Mouse (Mus musculus): ENCODE results near the gene Ubqln1. TPM values are rescaled to one million over a fixed set of nuclear protein-coding genes. Genes with fewer than 3 reads are reported as not detected.

Ubqln1 gene
- polyA plus RNA-seq, 1 experiment from 2014 or later, result 80.6 TPM

GRCm38 (mm10) chr13:58197211-58197610, 18.2 kb downstream of the Ubqln1 start:
- Histone ChIP-seq H3K27ac (no peak overlapping the region), H3K9me3 (replicated peaks; ENCODE audit: low read length) (no peaks in the 10 kb centered on the region), H3K4me1 (replicated peaks; ENCODE audit: insufficient read depth, low read length) (no peaks in the 10 kb centered on the region; the same call in 1 of the 2 replicates), H3K27me3 (ENCODE audit: insufficient read depth, low read length) (no peaks in the 10 kb centered on the region), H3K36me3 (ENCODE audit: insufficient read depth, low read length) (peaks cover 15% of the 10 kb centered on the region), H3K4me3 (replicated peaks; ENCODE audit: low read depth, low read length) (no peak overlapping the region), H3K9ac (ENCODE audit: low read depth, low read length) (no peak overlapping the region), H3K4me2 (ENCODE audit: low read length) (no peak overlapping the region)
- TF ChIP-seq CTCF (IDR thresholded peaks at IDR 0.05; ENCODE audit: low read depth), result no peak
- 78% methylated on average over 3 of the region's 3 CpGs for WGBS
- ATAC-seq (replicated peaks; ENCODE audit: low FRiP score, low read depth), result no peak
- no peak for DNase-seq (ENCODE audit: low spot score)

GRCm38 (mm10) chr13:58194908-58195307, 20.5 kb downstream of the Ubqln1 start:
- H3K4me2 ChIP-seq (ENCODE audit: low read length), result no peak overlapping the region
- no peak for ATAC-seq (replicated peaks; ENCODE audit: low FRiP score, low read depth)
- H3K9me3 ChIP-seq (replicated peaks; ENCODE audit: low read length), result no peaks in the 10 kb centered on the region
- TF ChIP-seq CTCF (IDR thresholded peaks at IDR 0.05; ENCODE audit: low read depth), result no peak
- H3K27ac ChIP-seq, result no peak overlapping the region
- no peak overlapping the region for H3K9ac ChIP-seq (ENCODE audit: low read depth, low read length)
- WGBS, result 89% methylated on average over 3 of the region's 3 CpGs
- no peaks in the 10 kb centered on the region for H3K4me1 ChIP-seq (replicated peaks; ENCODE audit: insufficient read depth, low read length)
- H3K27me3 ChIP-seq (ENCODE audit: insufficient read depth, low read length), result no peaks in the 10 kb centered on the region
- DNase-seq (ENCODE audit: low spot score), result no peak
- peaks cover 31% of the 10 kb centered on the region for H3K36me3 ChIP-seq (ENCODE audit: insufficient read depth, low read length)
- H3K4me3 ChIP-seq (replicated peaks; ENCODE audit: low read depth, low read length), result no peak overlapping the region

GRCm38 (mm10) chr13:58193221-58193620, 22.2 kb downstream of the Ubqln1 start:
- peaks cover 39% of the 10 kb centered on the region for H3K36me3 ChIP-seq (ENCODE audit: insufficient read depth, low read length)

GRCm38 (mm10) chr13:58192146-58192545, 23.3 kb downstream of the Ubqln1 start:
- Histone ChIP-seq H3K4me2 (ENCODE audit: low read length) (no peak overlapping the region), H3K27me3 (ENCODE audit: insufficient read depth, low read length) (no peaks in the 10 kb centered on the region), H3K4me1 (replicated peaks; ENCODE audit: insufficient read depth, low read length) (no peaks in the 10 kb centered on the region), H3K9me3 (replicated peaks; ENCODE audit: low read length) (no peaks in the 10 kb centered on the region), H3K36me3 (ENCODE audit: insufficient read depth, low read length) (peaks cover 45% of the 10 kb centered on the region), H3K27ac (no peak overlapping the region), H3K9ac (ENCODE audit: low read depth, low read length) (no peak overlapping the region), H3K4me3 (replicated peaks; ENCODE audit: low read depth, low read length) (no peak overlapping the region)
- ATAC-seq (replicated peaks; ENCODE audit: low FRiP score, low read depth) (no peak), DNase-seq (ENCODE audit: low spot score) (no peak)
- WGBS, result 94% methylated on average over 6 of the region's 6 CpGs
- no peak for TF ChIP-seq CTCF (IDR thresholded peaks at IDR 0.05; ENCODE audit: low read depth)

More at GRCm38 (mm10) chr13:58193221-58193620, 22.2 kb downstream of the Ubqln1 start:
- DNase-seq (ENCODE audit: low spot score), result no peak
- Histone ChIP-seq H3K4me1 (replicated peaks; ENCODE audit: insufficient read depth, low read length) (no peaks in the 10 kb centered on the region), H3K4me3 (replicated peaks; ENCODE audit: low read depth, low read length) (no peak overlapping the region), H3K27me3 (ENCODE audit: insufficient read depth, low read length) (no peaks in the 10 kb centered on the region), H3K4me2 (ENCODE audit: low read length) (no peak overlapping the region), H3K27ac (no peak overlapping the region), H3K9me3 (replicated peaks; ENCODE audit: low read length) (no peaks in the 10 kb centered on the region), H3K9ac (ENCODE audit: low read depth, low read length) (no peak overlapping the region)
- ATAC-seq (replicated peaks; ENCODE audit: low FRiP score, low read depth), result no peak
- TF ChIP-seq CTCF (IDR thresholded peaks at IDR 0.05; ENCODE audit: low read depth), result no peak
- 95% methylated on average over 3 of the region's 3 CpGs for WGBS

GRCm38 (mm10) chr13:58191516-58191915, 23.9 kb downstream of the Ubqln1 start:
- H3K9me3 ChIP-seq (replicated peaks; ENCODE audit: low read length), result no peaks in the 10 kb centered on the region
- H3K9ac ChIP-seq (ENCODE audit: low read depth, low read length), result no peak overlapping the region
- ATAC-seq (replicated peaks; ENCODE audit: low FRiP score, low read depth), result no peak
- TF ChIP-seq CTCF (IDR thresholded peaks at IDR 0.05; ENCODE audit: low read depth), result no peak
- DNase-seq (ENCODE audit: low spot score), result no peak
- H3K27ac ChIP-seq, result no peak overlapping the region
- no peak overlapping the region for H3K4me3 ChIP-seq (replicated peaks; ENCODE audit: low read depth, low read length)
- no peaks in the 10 kb centered on the region for H3K4me1 ChIP-seq (replicated peaks; ENCODE audit: insufficient read depth, low read length)
- H3K4me2 ChIP-seq (ENCODE audit: low read length), result no peak overlapping the region
- no peaks in the 10 kb centered on the region for H3K27me3 ChIP-seq (ENCODE audit: insufficient read depth, low read length)
- WGBS, result 98% methylated on average over 14 of the region's 14 CpGs
- peaks cover 47% of the 10 kb centered on the region for H3K36me3 ChIP-seq (ENCODE audit: insufficient read depth, low read length)

GRCm38 (mm10) chr13:58189473-58189872, 26.0 kb downstream of the Ubqln1 start:
- Histone ChIP-seq H3K9ac (ENCODE audit: low read depth, low read length) (no peak overlapping the region), H3K36me3 (ENCODE audit: insufficient read depth, low read length) (peaks cover 39% of the 10 kb centered on the region), H3K9me3 (replicated peaks; ENCODE audit: low read length) (no peaks in the 10 kb centered on the region), H3K4me1 (replicated peaks; ENCODE audit: insufficient read depth, low read length) (no peaks in the 10 kb centered on the region), H3K4me2 (ENCODE audit: low read length) (no peak overlapping the region), H3K4me3 (replicated peaks; ENCODE audit: low read depth, low read length) (no peak overlapping the region), H3K27ac (no peak overlapping the region), H3K27me3 (ENCODE audit: insufficient read depth, low read length) (no peaks in the 10 kb centered on the region)
- 64% methylated on average over 5 of the region's 5 CpGs for WGBS
- no peak for TF ChIP-seq CTCF (IDR thresholded peaks at IDR 0.05; ENCODE audit: low read depth)
- ATAC-seq (replicated peaks; ENCODE audit: low FRiP score, low read depth), result no peak
- DNase-seq (ENCODE audit: low spot score), result no peak

- no peaks in the 10 kb centered on the region for H3K27me3 ChIP-seq (ENCODE audit: insufficient read depth, low read length)
- DNase-seq (ENCODE audit: low spot score), result peak; percentile 86
- no peak for ATAC-seq (replicated peaks; ENCODE audit: low FRiP score, low read depth)
- H3K36me3 ChIP-seq (ENCODE audit: insufficient read depth, low read length), result peaks cover 39% of the 10 kb centered on the region
- H3K9me3 ChIP-seq (replicated peaks; ENCODE audit: low read length), result no peaks in the 10 kb centered on the region
- peak; percentile 92 for TF ChIP-seq CTCF (IDR thresholded peaks at IDR 0.05; ENCODE audit: low read depth)
- 60% methylated on average over 4 of the region's 4 CpGs for WGBS
- H3K4me3 ChIP-seq (replicated peaks; ENCODE audit: low read depth, low read length), result no peak overlapping the region
- no peaks in the 10 kb centered on the region for H3K4me1 ChIP-seq (replicated peaks; ENCODE audit: insufficient read depth, low read length)
- no peak overlapping the region for H3K27ac ChIP-seq
- no peak overlapping the region for H3K9ac ChIP-seq (ENCODE audit: low read depth, low read length)
- no peak overlapping the region for H3K4me2 ChIP-seq (ENCODE audit: low read length)
These were observed 27.0 kb downstream of the Ubqln1 start for GRCm38 (mm10) chr13:58188412-58188811.
